Mouse (Mus musculus): ENCODE results near the gene Fam102a.
"Not testable (repeated sequence)": the region's sequence is repeated elsewhere in the genome, so short reads cannot be mapped to it uniquely, and the experiment has no call there.

The Fam102a gene

DNA sequence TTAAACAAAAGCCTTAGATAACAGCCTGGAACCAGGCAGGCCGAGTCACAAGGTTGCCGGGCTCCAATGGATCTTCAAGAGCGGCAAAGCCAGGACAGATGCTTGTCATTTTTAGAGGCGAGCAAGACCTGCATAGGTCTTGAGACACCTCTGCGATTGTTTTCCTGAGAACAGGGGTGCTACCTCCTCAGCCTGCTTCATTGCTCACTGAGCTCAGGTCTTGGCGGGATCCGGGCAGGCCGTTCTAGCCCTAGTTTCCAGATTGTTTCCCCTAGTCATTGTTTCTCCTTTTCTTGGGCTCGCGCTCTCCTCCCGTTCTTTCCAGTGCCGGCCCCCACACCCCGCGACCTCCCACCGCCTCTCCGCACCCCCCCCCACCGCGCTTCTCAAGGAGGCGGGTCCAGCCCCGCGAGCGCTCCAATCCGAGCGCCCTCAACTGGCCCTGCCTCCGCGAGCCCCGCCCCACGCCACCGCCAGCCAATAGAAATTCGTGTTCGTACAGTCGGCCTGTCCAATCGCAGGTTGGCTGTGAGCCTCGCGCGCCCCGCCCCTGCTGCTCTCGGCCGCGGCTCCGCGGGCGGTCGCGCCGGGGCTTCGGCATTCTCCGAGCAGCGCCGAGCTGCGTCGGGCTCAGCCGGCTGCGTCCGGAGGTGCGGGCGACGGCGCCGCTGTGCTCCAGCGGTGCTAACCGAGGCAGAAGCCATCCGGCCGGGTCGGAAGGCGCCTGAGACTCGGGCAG, at the start of gene Fam102a:
Fam102a (plus strand) TSS at position 600 of the 739 bp plus-strand sequence.
- DNase-seq, result peak; percentile 98

DNA sequence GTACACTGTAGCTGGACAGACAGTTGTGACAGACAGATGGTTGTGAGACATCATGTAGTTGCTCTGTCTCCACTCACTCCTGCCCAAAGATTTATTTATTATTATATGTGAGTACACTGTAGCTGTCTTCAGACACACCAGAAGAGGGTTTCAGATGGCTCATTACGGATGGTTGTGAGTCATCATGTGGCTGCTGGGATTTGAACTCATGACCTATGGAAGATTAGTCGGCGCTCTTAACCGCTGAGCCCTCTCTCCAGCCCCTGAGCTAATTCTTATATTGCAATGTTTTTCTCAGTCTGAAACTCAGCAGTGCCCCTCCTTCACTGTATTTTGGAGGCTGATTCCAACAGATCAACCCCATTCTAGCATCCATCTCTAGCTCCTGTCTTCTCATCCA, 49.4 kb upstream of the Fam102a start:
- DNase-seq, result no peak

DNA sequence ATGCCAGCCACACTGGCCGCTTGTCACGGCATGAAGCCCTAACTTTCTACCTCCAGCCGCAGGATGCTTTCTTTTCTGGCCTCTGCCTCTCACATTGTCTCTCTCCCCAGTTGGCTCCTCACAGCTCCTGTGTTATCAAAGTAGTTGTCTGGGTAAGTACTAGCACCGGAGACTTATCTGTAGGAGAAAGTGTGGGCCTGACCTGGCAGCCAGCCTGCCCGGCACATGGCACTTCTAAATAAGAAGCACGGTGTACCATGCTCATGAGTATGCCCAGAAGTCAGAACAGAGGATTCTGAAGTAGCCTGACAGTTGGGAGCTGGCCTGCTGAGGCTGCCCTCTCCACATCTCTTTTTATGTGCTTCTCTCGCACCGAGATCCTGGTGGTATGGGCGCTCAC, 49.0 kb upstream of the Fam102a start:
- no peak for DNase-seq

DNA sequence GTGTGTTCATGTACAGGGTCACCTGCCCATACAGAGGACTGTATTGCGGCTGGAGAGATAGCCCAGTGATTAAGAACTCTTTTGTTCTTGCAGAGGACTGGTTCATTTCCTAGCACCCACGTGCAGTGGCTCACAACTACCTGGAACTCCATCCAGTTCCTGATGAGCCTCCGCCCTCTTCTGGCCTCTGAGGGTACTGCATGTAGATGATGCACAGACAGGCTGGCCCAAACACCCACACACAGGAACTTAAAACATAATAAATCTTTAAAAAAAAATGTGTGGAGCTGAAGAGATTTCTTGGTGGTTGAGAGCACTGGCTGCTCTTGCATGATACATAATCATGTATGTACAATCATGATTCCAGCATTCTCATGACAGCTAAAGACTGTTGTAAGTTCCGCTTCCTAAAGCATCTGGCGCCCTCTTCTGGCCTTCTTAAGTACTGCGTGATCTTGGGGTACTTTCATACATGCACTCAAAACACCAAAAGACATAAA, 48.0 kb upstream of the Fam102a start:
- peak; percentile 67 to 81 for DNase-seq

DNA sequence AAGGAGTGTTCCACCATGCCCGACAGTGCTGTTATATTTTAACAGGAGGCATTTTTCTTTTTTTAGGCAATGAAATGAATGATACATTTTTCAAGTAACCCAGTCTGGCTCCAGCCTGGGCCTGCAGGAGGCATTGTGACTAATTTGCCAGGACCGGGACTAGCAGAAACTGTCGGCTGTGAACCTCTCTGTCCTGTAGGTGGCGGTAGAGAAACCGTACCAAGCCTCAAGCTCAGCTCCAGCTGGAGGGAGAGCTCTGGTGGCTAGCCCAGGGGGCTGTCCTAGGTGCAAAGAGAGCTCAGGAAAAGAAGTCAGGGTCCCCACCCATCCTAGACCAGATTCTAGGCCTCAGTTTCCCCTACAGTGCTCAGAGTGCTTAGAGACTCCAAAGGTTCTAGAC, 46.5 kb upstream of the Fam102a start:
- DNase-seq, result peak; percentile 66 to 76

DNA sequence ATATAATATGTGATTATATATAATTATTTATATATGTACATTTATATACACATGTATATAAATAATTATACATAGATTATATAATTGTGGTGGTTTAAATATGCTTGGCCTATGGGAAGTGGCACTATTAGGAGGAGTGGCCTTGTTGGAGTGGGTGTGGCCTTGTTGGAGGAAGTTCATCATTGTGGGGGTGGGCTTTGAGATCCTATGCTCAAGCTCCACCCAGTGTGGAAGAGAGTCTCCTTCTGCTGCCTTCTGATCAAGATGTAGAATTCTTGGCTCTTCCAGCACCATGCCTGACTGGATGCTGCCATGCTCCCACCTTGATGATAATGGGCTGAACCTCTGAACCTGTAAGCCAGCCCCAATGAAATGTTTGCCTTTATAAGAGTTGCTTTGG, 44.4 kb upstream of the Fam102a start:
- not testable (repeated sequence) for DNase-seq

DNA sequence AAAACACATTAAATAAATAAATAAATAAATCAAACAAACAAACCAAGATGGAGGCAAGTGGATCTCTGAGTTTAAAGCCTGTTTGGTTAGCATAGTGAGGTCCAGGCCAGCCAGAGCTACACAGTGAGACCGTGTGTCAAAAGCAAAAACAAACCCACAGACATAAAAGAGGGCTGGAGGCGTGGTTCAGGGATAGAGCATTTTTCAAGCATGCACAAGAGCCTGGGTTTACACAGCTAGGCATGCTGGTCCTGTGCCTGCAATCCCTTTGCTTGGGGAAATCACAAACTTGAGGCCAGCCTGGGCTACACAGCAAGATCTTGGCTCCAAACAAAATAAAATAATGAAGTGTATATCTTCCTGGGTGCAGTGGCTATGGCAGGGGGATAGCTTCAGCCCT, 42.5 kb upstream of the Fam102a start:
- DNase-seq, result no peak

DNA sequence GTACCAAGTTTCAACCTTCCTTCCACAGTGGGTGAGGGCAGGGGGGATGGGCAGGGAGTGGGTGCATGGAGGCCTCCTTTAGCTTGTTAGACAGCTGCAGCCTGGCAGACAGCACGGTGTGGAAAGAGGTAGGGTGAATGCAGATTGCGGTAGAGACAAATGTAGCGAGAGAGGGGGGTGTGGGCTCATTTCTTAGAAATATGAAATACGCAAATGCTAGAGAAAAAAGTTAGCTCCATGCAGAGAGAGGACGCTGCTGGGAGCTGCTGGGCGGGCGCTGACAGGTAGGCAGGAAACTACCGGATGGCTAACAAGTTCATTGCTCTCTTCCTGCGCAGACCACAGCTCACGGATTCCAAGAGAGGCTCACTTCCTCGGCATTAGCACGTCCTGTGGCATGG, 41.8 kb upstream of the Fam102a start:
- peak; percentile 73 to 87 for DNase-seq

DNA sequence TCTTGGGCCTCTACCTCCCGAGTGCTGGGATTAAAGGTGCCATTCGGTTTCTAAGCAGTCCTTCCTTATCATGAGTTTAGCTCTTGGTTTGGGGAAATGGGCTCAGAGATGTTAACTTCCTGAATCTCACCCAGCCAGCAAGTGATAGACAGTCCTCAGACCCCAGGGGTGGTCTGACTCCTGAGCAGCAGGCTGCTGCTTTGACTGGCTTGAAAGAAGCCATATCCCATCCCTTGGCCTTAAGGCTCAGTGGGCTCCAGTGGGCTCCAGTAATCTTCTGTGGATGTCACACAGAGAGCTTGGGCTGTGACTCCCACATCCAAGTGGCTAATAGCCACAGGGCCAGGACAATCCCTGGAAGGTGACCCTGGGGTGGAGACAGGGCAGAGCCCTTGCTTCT, 40.6 kb upstream of the Fam102a start:
- no peak for DNase-seq

DNA sequence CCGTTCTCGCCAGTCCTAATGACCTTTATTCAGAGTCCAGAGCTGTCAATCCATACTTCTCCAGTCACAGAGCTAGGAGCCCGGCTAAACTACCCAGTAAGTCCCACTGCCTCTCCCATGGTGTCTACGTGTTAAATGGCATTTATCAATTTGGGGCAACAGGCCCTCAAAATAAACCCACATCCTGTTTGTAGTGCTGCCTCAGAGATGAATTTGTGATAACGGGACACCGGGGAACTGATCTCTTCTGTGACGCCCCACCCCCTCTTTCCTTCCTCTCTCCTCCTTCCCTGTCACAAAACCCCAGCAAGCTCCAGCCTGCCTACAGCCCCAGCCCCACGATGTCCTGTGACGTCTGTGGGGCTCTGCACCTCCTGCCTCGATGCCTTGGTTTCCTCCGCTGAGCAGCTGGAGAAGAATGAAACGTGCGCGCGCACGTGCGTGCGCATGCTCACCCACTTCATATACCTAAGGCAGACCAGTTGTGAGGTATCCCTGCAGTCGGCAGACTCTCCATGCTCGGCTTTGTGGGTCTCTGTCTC, 39.9 kb upstream of the Fam102a start:
- DNase-seq, result peak; percentile 91 to 96

DNA sequence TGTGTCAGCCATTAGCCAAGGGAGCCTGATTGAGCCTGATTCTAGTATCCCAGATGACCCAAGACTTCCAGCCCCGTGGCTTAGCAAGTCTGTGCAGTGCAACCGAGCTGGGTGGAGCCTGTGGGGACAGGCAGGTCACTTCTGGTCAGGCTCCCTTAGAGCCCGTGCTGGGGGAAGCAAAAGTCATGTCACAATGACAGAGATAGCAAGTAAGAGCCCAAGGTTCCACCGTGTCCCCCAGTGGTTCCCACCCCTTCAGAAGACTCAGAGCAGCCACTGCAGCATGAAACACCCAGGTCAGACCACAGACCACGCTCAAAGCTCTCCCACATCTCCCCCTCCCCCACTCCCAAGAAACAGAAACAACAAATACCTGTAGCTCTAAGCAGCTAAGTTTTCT, 38.9 kb upstream of the Fam102a start:
- DNase-seq, result peak in 1 of 2 experiments; percentile 53

DNA sequence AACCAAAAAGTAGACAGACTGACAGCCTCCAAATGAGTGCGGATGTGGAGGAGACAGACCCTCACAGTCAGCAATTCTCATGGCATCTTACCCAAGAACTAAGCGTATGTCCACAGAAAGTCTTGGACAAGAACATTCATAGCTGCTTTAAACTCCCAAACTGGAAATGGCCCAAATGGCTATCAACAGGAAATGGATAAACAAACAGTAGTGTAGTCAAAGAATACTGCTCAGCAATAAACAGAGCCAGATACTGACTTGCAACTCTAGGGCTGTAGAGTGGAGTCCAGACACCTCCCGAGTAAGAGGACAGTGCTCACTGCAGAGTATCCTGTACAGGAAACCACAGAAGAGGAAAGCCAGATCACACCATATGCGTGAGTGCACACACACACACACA, 35.8 kb upstream of the Fam102a start:
- DNase-seq, result no peak

DNA sequence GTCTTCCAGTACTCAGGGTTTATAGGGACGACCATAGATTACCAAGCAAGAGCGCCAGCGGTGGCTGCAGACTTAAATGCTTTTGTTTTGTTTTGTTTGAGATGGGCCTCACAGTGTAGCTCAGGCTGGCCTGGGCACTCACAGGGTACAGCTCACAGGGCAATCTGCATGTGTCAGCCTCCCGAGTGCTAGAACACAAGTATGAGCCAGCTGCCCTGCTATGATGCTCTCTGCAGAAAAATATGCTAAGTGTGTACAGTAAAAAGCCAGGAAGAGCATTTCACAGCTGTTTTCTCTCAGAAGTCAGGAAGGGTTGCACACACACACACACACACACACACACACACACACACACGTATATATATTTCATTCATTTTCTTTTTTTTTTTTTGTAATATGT, 34.7 kb upstream of the Fam102a start:
- DNase-seq, result peak in 1 of 2 experiments; percentile 46

DNA sequence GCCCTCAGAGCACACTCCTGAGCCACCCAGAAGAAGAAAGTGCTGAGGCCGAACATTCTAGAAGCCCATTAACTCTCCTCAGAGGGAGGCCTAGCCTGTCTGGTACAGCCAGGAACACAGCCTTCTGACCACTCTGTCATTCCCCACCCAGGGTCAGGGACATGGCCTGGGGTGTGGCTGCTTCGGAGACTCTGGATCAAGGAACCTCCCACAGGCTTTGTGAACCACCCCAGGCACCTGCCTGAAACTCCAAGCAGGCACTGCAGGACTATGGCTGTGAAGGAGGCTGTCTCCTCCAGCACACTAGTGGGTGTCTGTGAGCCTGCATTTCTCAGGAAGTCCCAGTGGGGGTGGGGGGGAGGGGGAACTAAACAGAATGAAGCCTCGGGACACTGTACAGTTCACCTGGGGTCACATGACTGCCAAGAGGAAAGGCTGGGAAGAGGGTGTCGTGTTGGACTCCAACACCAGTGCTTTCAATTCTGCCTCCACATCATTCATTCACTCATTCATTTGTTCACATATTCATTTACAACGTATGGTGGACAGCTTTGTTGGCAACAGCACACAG, 33.3 kb upstream of the Fam102a start:
- no peak for DNase-seq

DNA sequence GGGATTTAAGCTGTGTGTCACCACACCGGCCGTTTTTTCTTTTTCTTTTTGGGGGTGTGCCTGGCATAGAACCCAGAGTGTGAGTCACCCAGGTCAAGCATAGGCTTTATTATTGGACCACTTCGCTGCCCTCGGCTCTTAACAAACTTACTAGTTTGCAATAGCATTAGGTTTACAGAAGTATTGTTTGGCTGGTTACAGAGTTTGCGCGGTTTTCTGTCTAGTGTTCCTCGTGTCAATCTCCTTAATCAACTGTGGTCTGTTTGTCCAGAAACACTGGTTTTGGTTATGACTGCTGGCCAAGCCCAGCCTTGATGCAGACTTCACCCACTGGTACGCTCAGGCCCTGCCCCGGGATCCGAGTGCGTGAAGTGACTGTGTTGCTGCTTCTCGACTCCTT, 32.3 kb upstream of the Fam102a start:
- DNase-seq, result no peak

DNA sequence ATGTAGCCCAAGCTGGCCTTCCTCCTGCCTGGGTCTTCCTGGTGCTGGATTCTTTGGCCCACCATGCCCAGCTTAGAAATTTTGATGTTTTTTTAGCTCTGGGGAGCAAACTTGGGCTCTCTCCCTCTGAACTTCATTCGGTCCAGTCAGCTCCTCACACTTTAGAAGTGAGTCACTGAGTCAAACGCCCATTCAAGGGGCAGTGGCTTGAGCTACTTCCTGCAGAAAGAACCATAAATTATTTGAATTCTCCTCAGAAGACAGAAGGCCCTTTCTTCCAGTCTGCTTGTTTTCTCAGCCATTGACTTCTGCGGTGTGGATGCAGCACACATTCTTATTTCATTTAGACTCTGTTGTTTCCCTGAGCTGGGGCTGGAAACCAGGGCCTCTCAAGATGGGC, 31.5 kb upstream of the Fam102a start:
- no peak for DNase-seq

DNA sequence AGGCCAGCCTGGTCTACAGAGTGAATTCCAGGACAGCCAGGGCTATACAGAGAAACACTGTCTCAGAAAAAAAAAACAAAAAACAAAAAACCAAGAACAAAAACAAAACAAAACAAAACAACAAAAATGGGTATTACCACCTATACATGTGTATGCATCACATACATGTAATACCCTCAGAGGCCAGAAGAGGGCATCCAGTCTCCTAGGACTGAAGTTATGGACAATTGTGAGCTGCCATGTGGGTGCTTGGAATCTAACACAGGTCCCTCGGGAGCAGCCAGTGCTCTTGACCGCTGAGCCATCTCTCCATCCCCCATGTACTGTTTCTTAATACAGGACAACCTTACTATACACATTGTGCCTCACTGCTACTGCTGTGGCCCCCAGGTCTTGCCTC, 29.6 kb upstream of the Fam102a start:
- no peak for DNase-seq

DNA sequence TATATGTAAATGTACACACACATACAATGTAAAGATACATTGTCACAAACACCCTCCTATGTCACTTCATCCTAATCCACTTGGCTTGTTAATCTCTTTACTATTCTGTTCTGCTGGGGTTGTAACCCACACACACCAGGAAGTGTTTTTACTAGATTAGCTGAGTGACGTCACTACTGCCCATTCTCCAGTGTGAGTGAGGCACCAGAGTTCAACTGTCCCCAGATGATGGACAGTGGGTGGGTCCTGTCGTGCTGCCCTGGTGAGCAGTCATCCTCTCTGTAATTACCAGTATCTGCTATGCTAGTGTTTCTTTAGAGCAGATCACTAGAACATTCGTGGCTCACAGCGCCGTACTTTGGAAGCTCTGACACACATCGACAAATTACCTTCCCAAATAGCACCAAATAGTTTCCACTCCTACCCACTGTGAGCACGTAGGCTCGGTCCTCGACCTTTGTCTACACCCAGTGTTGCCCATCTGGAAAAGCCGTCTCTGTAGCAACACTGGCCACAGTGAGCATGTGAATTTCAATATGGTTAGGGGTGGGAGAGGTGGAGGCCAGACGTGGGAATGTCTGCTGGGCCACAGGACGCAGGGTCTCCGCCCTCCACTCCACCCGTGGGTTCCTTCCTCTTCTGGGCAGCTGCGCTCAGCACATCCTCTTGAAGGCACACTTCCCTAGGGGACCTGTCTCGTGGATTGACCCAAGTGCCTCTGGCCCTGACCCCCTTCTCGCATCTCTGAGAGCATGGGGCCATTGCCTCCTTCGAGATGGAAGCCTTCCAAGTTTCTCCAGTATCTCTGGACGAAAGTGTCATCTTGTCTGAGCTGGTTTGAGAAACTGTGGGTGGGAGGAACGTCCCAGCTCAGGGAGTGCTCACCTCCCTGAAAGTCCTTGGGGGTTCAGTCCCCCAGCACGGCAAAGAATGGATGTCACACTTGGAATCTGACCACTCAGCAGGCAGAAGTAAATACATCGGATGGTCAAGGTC, 28.2 kb upstream of the Fam102a start:
- no peak for DNase-seq

DNA sequence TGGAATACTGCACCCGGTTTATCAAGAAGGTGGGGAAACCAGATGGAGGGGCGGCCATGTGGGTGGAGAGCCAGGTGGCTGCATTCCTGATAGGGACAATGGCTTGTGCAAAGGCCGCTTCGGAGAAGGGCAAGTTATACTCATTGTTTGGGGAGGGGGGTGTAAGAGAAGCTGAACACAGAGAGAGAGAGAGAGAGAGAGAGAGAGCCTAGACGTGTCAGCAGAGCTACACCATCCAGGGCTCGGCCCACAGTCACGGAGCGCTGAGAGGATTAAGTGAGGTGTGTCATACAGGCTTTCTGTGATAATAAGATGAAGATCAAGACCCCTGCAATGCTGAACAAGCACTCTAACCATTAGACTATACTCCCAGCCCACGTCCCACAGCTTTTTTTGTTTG, 27.2 kb upstream of the Fam102a start:
- no peak for DNase-seq

DNA sequence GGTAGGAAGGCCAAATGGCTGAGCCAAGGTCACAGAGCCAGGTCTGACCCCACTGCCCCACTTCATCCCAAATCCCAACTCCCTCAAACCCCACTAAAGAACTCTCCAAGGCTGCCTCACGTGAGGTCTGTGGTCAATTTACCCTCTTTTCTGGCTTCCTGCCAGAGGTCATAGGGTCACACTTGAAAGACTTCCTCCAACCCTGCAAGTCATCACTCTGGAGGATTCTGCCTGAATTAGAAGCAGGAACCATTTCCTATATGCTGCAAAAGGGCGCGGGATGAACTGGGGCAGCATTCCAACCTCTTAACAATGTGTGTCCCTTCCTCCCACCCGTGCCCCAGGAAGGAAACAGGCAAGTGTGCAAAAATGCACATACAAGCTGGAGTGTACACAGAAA, 25.8 kb upstream of the Fam102a start:
- no peak for DNase-seq

DNA sequence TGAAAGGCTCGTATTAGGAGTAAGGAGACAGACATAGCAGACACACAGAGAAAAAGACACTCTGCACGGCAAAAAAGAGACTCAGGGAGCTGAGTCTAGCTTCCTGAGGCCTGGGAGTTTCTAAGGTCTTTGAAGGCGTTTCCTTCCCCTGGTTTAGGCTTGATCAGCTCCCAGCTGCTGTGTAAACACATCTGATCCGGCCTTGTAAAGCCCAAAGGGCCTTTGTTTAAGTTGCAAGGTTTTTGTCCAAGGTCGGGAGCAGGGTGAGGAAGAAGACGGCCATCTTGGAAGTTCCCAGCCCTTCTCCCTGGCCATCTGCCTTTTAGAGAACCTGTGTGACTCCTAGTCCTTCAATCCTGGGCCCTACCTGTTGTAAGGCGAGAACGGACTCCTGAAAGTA, 25.2 kb upstream of the Fam102a start:
- no peak for DNase-seq

DNA sequence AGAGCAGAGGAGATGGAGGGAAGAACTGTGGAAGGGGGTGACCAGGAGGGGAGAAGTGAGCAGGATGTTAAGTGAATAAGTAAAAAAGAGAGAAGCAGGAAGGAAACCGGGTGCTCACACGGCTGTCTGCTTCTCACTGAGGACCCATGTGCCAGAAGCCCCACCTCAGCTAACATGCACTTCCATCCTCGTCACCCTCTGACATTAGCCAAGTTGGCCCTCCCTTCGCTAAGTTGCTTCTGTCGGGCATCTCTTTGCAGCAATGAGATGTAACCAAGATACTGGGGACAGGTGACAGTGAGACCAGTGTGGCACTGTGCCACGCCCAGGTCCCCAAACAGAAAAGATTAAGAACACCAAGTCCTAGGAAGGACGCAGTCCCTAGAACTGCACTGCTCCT, 22.5 kb upstream of the Fam102a start:
- DNase-seq, result no peak

DNA sequence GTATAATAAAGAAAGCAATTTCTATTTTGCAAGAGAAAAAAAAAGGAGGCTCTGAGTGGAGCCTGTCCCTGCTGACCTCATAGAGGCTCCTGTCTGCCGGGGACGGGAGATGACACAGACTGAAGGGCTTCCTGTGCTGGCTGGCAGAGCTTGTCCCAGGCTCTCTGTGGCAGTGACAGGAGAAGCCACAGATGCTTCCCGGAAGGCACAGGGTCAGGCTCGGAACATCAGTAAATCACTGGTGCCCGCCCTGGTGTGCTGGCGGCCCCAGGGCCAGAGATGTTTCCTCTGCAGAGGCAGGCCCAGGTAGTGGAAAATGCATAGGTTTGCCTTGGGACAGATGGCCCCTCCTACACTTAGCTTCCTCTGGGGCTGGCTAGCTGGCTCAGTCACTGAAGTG, 20.8 kb upstream of the Fam102a start:
- no peak for DNase-seq

All from thymus, adult 18-20 months (tissue).